Mouse (Mus musculus) T-cell, adult 2 months (primary cell): ENCODE results near the gene Celf2.

Source experiments
- DNase-seq: peaks from one replicate; pipeline ENCODE4 v3.0.0; 2022; ENCODE audit warnings: low spot score

Celf2 gene

GRCm38 (mm10) chr2:7022184-7022583 is 487.2 kb downstream of the Celf2 start:
- DNase-seq, result no peak

GRCm38 (mm10) chr2:7017384-7018113 is 491.8 kb downstream of the Celf2 start:
- DNase-seq, result no peak

GRCm38 (mm10) chr2:7013126-7013525 is 496.2 kb downstream of the Celf2 start:
- DNase-seq, result no peak

GRCm38 (mm10) chr2:7006816-7007215 is 502.5 kb downstream of the Celf2 start:
- DNase-seq, result no peak

DNA sequence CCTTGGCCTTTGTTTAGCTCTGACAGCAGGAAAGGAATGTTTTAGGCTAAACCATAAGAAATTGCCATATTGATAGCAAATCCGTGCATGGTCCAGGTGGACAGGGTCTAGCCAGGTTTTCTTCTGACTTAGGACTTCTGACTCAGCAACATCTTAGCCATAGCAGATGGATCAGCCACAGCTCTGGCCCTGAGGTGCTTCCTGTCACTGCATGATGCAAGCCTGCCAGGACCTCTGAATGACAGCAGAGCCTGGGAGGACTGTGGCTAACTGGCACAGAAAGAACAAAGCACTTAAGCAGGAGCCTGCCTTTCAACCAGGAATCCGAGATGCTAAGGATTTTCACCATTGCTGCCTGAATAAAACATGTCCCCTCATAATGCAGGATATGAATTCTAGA is 507.4 kb downstream of the Celf2 start:
- no peak for DNase-seq

- DNase-seq, result no peak
Observed at GRCm38 (mm10) chr2:6991010-6991421, 518.3 kb downstream of the Celf2 start.

- no peak for DNase-seq
Observed at GRCm38 (mm10) chr2:6985706-6986105, 523.7 kb downstream of the Celf2 start.

DNA sequence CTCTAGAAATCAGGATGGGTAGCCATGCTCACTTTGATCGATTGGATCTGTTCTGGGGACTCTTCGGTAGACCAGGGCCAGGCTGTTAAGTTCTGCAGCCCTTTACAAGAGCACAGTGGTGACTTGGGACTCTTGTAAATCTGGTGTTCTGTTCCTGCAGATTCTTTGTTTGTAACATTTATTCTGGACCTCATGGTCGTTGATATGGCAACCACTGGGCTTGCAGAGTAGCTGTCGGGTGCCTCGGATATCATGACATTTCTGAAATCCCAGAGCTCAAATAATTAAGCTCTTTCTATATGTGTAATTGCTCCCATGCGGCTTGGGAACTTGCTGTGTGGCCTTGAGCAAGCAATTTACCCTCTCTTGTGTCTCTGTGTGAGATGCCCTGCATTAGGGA is 525.5 kb downstream of the Celf2 start:
- DNase-seq, result no peak

GRCm38 (mm10) chr2:6976300-6976699 is 533.1 kb downstream of the Celf2 start:
- DNase-seq, result no peak

DNA sequence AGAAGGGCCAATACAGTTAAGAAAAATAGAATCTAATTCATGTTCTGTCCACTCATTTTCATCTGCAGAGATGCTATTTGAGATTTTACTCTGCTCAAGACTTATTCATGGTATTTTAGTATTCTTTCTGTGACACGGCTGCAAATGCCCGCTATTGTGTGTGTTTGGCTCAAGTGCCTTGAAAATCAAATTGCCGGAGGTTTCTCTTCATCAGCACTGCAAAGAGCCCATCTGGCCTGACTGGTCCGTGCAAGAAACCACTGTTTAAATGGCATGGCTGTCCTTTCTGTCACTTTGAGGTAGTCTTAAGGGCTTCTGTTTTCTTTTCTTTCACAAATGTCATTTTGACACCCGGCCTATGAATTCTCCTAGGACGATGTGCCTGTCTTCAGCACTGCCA is 540.1 kb downstream of the Celf2 start:
- no peak for DNase-seq

- no peak for DNase-seq
Observed at GRCm38 (mm10) chr2:6965243-6965642, 544.1 kb downstream of the Celf2 start.

DNA sequence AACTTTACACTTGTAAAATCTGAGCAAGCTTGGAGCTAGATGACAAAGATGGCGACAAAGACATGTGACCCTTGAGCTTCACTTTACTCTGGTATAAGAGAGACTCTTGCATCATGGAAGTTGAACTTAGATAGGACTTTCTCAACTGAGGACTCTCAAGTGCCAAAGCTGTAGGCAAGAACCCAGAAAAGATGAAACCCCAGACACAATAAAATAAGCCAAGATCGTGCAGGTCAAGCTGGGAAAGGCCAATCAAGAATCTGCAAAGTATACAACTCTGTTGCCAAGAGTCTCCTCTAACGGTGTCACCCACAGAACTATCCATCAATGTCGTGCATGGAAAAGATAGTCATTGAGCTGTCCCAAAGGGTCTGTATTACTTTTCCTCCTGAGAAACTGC is 558.7 kb downstream of the Celf2 start:
- DNase-seq, result no peak

DNA sequence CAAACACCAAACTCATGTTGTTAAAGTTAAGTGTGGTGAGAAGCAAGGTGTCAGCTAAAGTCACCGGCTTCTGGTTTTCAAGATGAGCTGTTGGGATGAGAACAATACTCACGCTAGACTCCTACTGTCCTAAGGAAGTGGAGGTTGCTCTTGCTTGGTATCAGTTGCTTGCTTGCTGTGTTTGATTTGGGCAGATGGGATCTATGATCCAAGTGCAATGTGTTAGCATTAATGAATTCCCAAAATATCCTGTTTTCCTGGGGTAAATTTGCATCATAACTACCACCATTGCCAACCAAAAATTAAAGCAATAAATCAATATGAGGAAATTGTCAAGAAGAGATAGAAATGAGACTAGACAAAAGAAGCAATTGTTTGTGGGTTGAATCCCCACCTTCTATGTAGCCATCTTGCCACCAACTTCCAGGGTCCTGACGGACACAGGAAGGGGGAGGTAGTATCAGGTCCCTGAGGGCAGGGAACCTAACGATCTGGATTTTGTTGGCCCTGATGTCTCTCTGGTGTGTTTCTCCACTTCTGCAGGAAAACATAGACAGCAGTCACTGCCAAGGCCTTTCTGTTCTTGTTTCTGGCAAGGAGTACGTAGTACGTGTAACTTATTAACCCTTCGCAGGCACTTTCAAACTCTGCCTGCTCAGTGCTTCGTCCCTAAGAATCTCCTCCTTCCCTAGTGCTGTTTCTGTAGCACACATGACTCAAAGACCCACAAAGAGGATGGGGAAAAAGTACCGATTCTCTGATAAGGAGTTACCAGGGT is 563.5 kb downstream of the Celf2 start:
- no peak for DNase-seq

DNA sequence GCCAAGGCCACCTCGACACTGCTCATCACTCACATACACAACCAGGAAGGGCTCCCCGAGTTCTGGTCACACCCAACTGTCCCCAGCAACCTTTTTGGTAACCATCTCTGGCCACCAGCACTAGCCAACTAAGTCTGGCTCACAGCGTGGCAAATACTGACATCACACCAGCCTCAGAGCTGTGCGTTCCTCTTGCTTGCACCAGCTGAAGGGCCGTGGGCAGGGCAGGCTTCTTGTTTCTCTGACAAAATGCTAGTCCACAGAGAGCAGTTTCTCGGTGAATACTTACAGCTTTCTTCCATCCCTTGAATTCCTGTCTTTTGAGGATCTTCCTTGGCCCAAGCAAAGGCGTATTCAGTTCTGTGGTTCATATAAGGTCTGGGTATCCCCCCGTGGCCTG is 565.7 kb downstream of the Celf2 start:
- no peak for DNase-seq

DNA sequence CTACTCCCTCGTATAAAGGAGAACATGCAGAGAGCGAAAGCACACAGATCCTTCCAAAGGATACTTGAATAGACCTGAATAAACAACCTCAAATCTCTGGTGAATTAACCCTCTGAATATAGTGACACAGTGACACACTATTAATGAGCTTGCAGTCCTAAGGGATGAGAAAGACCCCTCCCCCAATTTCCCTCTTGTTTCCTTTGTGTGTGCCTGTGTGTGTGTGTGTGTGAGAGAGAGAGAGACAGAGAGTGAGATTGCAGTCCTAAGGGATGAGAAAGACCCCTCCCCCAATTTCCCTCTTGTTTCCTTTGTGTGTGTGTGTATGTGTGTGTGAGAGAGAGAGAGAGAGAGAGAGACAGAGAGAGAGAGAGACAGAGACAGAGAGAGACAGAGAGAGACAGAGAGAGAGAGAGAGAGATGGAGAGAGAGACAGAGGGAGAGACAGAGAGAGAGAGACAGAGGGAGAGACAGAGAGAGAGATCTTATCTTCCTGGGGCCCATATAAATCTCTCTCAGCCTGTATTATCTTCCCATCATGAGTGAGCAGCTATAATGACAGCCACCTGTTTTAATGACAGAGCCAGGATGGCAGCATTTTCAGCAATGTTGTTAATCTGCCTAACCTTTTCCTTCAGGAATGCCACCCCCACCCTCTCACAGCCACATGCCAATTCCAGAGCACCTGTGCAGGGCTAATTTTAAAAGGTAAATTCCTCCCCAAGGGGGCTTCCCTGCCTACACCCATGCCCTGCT is 566.5 kb downstream of the Celf2 start:
- no peak for DNase-seq

DNA sequence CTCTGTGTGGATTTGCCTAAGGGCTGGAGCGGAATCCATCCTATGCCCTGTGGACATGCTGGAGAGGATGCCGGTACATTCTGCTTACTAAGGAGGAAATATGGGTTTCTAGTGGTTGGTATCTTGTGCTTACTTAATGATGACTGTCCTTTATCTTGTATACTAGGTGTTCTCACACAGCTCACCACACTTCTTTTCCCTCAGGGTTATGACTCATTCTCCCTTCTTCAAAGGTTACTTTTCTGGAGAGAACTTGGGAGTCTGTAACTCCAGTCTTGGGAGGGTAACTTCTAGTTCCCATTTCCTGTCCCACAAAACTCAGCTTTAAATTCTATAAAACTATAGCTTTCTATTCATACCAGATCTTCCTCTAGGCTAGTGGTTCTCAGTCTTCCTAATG is 570.2 kb downstream of the Celf2 start:
- no peak for DNase-seq

- no peak for DNase-seq
Observed at GRCm38 (mm10) chr2:6933130-6933529, 576.2 kb downstream of the Celf2 start.

- DNase-seq, result no peak
Observed at GRCm38 (mm10) chr2:6927693-6928360, 581.5 kb downstream of the Celf2 start.

- DNase-seq, result no peak
Observed at GRCm38 (mm10) chr2:6925505-6925904, 583.9 kb downstream of the Celf2 start.

- DNase-seq, result no peak
Observed at GRCm38 (mm10) chr2:6923738-6924474, 585.5 kb downstream of the Celf2 start.

DNA sequence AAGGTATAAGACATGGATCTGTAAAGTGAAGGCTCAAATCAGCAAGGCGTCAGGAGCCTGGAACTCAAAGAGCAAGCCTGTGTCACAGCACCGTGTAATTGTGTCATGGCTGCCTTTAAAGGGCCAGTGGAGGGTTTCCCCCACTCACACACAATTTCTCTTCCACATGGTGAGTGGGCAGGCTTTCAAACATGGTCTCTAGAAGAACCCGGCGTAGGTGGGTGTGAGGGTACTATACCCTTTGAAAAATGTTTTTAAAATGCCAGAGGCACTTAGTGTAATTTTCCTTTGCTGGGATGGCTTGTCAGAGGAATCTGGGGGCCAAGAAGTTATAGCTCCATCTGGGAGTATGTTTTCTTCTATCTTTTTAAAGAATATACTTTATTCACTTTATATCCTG is 594.0 kb downstream of the Celf2 start:
- no peak for DNase-seq

GRCm38 (mm10) chr2:6913315-6913714 is 596.0 kb downstream of the Celf2 start:
- DNase-seq, result no peak
